Mouse (Mus musculus): ENCODE measurements around the gene Tefm.
"Not testable (repeated sequence)": the region's sequence is repeated elsewhere in the genome, so short reads cannot be mapped to it uniquely, and the experiment has no call there.

The Tefm gene

DNA sequence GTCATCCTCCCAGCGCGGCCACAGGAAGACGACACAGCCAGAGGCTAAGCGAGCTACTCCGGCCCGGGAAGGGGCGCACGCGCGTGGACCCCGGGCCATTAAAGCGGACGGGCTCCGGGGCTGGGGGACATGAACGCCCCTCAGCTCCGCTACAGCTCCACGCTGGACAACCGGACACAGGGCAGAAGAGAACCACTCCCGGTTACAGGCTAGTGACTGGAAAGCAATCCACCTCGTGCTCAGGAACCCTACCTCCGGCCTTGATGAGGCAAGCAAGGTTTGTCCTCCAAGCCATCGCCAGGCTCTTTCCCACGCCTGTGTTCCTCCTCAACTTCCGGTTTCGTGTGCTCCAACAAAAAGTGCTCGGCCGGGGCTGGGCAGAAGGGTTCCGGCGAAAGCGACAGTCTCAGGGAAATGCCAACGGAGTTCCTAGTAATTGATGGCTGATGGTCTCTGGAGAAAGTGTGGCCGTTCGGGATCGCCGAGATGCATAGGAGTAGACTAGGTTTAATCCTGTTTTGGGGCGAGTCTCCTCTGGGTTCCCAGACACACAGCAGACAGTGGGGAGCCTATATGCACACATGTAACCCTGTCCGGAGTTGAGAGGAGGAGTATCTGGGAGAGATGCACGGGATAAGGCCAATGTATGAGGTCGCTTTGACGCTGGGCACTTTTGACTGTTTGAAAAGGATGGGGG, at the start of gene Tefm:
Tefm (minus strand) TSS at position 351 of the 697 bp plus-strand sequence.
- peak; percentile 67 to 79 for DNase-seq (ENCODE audit: low spot score in 2 of 2)

DNA sequence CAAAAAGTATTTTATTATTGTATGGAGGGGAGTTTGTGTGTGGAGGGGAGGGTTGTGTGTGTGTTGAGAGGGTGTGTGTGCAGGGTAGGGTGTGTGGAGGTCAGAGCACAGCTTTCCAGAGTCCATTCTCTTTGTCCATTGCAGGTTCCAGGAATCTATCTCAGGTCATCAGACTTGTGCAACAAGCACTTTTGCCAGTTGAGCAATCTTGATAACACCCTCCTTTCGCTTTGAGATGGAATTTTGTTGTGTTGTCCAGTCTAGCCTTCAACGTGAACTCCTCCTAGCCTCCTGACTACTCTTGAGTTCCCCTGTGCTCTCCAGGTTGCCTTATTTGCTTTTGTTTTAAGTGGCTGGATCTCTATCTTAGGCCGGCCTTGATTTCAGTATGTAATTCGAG, 48.3 kb upstream of the Tefm start:
- no peak for DNase-seq (ENCODE audit: low spot score in 2 of 2)

DNA sequence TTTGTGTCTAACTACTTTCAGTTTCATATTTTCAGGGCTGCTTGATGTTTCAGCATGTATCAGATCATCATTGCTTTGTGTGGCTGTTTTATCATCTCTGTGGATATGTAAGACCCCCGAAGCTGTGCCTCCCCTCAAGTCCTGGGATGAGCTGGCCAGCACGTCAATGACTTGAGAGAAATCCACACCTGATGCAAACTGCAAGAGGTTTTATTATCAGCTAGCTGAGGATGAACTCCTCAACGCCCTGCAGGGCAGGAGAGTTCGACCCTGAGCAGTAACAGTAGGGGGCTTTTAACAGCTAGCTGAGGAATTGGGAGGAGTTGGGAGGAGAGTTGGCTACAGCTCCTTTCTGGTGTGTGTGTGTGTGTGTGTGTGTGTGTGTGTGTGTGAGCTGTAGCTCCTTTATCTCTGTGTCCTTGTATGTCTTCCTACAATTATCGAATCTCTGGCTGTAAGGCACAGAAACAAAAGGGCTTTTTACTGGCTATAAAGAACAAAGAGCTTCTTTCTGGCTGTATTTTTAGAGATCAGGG, 43.5 kb upstream of the Tefm start:
- not testable (repeated sequence) for DNase-seq (ENCODE audit: low spot score in 2 of 2)

DNA sequence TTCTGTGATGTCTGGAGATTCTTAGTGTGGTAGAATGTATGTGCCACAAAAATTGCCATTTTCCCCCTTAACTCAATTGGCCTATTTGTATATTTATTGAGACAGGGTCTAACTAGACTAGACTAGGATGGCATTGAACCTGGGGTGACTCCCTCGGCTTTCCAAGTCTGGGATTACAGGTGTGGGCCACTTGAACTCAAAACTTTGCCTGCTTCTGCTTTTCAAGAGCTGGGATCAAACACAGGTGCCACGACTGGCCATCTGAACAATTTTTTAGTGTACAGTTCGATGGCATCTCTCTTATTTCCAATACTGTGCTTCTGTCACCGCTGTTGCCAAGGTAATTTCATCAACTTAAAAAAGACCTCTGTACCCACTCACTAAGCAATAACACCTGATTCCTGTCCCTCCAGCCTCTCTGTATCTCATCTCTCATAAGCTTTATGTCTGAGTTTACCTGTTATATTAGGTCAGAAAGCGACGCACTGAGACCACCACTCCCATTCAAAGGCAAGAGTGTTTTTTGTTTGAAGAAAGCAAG, 42.6 kb upstream of the Tefm start:
- no peak for DNase-seq (ENCODE audit: low spot score in 2 of 2)

DNA sequence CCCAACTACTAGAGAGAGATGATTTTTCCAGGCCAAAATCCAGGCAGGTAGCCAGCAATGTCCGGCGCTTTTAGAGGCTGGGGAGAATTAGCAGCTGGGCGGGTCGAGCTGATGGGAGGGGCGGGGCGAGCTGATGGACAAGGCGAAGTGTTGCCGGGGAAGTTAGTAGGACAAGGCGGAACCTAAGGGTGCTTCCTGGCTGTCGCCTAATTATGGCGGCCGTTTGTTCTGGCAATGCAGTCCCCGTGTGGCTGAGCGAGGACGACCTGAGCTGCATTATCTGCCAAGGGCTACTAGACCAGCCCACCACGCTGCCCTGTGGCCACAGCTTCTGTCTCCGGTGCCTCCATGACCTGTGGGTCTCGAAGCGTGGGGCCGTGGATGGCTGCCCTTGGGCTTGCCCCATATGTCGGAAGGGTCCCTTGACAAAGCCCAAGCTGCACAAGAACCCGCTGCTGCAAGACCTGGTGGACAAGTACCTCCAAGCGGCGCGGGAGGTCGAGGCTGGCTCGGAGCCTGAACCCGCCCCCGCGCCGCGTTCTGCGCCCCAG, 41.8 kb upstream of the Tefm start, which contains the start of gene Rnf135:
Rnf135 (plus strand) TSS at position 147 of the 551 bp plus-strand sequence.
- peak; percentile 11 to 46 for DNase-seq (ENCODE audit: low spot score in 2 of 2)

DNA sequence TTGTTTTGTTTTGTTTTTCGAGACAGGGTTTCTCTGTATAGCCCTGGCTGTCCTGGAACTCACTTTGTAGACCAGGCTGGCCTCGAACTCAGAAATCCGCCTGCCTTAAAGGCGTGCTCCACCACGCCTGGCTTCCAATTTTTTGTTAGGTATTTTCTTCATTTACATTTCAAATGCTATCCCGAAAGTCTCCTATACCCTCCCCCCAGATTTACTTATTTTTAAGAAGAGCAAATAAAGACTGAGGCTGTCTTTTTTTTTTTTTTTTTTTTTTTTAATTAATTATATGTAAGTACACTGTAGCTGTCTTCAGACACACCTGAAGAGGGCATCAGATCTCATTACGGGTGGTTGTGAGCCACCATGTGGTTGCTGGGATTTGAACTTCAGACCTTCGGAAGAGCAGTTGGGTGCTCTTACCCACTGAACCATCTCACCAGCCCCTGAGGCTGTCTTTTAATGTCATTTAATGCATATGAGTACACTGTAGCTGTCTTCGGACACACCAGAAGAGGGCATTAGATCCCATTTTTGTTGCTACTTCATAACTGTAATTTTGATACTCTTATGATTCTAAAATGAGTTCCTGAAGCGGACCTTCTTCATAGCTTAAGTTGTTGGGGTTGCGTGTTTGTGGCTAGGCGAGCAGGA, 41.2 kb upstream of the Tefm start:
- DNase-seq (ENCODE audit: low spot score in 2 of 2), result not testable (repeated sequence)

DNA sequence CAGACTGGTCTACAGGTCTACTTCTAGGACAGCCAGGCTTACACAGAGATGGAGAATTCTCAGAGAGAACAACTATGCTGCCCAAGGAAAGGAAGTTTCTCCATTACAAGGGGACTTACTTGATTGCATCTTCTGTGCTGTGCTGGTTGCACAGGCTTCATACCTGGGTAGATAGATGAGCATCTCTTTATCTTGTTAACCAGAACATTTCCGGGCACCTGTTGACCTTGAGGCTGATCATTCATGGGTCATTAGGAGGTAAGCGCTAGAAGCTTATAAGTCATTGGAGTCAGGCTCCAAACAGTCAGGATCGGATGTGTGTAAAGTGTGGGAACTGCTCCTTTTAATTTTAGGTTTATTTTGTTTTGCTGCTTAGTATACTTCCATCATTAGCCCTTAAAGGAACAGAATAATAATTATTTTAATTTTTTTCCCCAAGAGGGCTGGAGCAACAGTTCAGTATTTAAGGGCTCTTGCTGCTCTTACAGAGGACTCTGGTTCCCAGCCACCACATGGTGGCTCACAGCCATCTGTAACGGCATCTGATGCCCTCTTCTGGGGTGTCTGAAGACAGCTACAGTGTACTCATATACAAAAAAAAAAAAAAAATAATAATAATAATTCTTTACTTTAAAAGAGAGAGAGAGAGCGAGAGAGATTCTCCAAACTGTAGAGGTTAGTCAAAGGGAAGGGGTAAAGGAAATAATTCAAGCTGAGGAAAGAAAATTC, 39.2 kb upstream of the Tefm start:
- no peak for DNase-seq (ENCODE audit: low spot score in 2 of 2)

DNA sequence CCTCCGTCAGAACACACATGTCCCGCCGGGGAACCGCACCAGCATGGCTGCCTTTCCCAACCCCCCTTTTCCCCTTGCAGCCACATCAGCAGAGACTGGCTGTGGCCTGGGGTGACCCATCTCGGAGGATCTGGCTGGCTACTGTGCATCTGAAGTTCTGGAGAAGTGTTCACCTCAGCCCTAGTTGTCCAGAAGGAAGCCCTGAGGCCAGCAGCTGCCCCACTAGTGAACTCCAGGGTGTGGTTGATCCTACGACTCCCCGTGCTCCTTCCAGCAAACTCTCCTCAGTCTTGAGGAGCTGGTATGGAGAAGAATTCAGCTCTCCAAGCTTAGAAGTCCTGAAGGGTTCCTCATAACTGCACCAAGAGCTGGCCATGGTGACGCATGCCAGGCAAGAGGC, 36.3 kb upstream of the Tefm start:
- DNase-seq (ENCODE audit: low spot score in 2 of 2), result no peak

DNA sequence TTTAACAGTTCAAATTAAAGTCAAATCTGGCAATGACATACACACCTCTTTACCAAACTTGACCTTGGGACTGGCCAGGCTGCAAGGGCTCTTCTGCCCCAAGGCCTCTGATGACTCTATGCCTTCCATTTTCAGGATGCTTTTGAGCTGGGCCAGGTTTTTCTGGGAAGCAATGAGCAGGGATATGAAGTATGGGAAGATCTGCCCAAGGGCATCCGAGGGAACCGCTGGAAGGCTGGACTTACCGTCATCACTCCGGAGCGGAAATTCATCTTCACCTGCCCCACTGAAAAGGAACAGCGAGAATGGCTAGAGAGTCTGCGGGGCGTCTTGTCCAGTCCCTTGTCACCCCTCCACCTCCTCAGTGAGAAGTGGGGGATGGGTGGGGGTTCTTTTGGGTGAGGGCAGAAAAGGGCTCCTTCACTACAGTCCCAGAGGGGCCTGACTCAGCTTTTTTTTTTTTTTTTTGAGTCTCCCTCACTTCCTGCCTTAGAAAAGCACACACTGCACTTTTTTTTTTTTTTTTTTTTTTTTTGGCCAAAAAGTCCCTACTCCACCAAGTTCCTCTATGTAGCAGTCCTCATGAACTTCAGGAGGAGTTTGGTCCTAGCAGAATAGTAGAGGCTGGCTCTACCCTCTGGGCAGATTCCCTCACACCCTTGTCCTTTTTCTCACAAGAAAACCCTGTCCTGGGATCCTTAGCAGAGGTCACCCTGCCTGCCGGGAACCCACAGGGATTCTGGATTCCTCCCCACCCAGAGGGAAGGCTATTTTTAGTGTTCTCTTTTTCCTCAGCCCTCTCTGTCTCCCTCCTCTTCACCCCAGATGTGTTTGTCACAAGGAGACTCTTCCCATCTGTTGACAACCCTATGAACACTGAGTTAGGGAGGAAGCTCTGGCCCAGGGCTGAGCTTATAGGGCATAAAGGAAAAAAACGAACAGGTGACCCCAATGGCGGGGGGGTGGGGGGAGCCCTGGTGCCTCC, 35.2 kb upstream of the Tefm start:
- DNase-seq (ENCODE audit: low spot score in 2 of 2), result no peak

DNA sequence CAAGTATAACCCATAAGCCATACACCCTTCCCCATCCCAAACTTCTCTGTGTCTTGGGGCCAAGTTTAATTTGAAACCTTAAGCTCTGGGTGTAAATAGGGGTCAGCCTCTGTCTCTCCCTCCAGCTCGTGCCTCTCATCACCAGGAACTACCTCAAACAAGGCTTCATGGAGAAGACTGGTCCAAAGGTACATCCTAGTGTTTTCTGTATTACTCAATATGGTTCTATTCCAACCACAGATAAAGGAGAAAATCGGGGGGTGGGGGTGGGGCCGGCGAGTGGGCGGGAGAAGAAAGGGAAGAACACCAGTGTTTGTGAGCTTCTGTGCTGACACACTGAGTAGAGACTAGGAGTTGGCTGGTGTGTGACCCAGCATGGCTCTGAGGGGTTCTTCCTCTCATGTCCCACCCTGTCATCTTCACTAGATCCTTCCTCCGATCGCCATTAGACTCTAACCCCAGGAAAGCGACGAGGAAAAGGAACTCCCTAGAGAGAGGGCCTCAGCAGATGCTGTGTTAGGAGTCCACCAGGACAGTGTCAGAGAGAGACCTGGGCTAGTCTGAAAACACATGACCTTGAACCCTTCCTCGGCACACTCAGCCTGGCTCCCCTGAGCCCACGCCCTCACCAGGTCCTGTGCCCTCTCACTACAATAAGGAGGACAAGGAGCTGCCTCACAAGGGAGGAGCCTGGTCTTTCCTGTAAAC, 32.1 kb upstream of the Tefm start:
- DNase-seq (ENCODE audit: low spot score in 2 of 2), result no peak

DNA sequence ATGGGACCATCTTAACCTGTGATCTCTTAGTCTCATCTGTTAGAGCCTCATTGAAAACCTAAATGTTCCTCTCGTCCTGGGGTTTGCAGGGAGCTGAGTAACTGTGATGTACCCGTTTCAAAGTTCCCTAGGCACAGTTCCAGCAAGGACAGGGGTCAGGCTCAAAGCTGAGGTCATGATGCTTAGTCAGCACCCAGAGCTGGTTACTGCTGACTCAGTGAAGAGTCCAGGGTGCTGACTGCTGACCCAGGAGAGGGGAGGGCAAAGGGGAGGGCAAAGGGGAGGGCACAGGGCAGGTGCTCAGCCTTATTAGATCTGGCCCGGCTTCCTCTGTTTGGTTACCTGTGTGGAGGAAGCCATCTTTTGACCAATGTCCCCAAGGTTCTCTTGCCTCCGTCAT, 29.9 kb upstream of the Tefm start:
- DNase-seq (ENCODE audit: low spot score in 2 of 2), result no peak

DNA sequence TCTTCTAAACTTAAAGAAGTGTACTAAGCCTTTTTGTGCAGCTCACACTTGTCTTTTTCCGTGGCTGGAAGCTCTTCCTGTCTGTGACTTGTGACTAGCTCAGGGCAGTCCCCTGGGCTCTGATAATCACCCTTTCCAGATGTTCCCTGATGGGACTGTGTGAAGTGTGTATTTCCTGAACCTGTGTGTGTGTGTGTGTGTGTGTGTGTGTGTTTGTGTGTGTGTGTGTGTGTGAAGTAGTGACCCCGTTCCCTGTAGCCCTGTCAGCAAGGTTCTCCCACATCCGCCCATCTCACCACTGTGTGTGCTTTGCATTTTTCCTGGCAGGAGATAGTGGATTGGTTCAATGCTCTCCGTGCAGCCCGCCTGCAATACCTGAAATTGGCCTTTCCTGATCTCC, 28.4 kb upstream of the Tefm start:
- DNase-seq (ENCODE audit: low spot score in 2 of 2), result no peak

DNA sequence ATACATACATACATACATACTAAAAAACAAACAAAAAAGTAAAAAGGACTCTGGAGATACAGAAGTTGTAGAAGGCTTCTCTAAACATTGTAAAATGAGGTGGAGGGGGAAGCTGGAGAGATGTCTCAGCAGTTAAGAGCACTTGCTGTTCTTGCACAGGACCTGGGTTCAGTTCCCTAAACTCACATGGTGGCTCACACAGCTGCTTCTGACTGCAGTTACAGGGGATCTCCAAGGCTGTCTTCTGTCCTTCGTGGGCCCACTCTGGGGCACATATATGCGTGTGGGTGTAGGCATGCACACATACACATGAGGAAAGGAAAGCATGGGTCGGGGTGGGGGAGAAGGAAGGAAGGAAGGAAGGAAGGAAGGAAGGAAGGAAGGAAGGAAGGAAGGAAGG, 27.7 kb upstream of the Tefm start:
- no peak for DNase-seq (ENCODE audit: low spot score in 2 of 2)

DNA sequence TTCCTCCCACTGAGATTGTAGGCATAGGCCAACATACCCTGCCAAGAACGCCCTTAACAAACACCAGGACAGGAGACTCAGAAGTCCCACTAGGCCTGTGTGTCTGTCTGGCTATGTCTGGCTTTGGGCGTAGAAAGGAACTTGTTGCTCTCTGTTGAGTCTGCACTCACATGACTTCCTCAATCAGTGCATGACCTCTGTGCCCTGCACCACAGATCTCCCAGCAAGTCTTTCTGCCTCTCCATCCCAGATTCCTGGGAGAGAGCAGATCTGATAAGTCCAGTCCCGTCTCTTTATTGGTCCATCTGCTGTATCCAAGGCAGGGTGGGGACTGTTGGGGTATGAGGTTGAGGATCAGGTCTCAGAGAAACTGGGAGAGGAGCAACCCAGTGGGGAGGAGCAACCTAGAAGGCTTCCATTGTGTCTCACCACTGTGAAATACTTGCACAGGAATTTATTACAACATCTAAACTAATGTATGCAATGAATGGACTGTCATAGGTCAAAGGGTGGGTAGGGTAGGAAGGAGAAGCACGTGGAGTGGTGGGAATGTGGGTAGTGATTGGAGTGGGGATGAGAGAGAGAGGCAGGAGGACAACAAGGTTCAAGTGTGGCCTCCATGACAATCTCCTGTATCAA, 26.8 kb upstream of the Tefm start:
- DNase-seq (ENCODE audit: low spot score in 2 of 2), result no peak

DNA sequence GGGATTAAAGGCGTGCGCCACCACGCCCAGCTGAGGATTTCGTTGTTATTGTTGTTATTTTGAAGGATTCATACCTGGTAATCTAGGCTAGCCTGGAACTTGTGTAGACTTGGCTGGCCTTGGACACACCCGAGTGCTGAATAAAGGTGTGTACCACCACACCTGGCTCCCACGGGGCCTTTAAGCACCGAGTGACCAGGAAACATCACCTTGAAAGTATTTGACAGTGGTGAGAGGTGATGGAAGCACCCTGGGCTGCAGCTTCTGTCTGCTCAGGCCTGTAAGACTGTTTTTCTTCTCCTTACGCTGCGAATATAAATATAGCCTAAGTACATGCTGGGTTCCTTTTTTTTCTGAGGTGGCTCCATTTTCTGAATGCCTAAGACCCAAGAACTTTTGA, 26.1 kb upstream of the Tefm start:
- DNase-seq (ENCODE audit: low spot score in 2 of 2), result no peak

DNA sequence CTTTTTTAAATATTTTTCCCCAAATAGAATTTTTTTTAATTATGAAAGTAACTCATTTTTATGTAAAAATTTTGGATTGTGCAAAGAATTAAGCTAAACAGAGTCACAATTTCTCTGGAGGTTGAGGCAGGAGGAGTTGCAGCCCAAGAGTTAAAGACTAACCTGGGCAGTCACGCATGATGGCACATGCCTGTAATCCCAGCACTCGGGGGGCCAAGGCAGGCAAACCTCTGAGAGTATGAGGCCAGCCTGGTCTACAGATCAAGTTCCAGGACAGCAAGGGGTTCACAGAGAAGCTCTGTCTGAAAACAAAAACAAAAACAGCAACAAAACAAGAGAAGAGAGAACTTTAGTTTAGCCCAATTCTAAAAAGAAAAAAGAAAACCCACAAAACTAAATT, 22.2 kb upstream of the Tefm start:
- no peak for DNase-seq (ENCODE audit: low spot score in 2 of 2)

DNA sequence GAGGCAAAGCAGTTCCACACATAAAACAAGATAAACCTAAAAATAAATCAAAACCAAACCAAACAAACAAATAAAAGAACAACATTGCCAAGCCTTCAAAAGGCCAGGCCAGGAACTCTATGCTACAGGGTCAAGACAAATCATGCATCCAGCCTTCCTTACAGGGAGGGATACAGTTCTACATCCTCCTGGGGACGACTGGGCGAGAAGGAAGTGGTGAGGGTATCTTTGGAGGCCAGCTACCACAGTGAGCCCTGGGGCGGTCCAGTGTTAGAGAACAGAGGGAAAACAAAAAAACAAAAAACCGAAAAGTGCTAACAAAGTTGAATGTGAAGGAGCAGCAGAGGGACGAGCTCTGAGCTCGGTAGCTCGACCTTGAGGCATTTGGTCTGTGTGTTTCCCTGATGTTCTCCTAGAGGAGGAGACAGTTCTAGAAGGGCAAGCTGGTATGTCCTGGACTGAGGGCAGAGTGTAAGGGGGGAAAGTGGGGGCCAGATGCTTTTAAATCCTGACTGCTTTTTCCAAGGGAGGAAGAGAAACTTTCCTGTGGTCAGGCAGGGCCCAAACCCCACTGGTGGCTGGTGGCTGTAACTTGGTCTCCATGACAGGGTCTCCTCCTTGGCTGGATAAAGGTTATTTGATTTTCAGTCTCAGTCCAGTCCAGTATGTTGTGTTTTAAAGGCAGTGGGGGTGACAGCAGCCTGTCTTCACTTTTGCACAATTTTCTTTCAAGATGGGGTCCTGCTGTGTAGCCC, 21.6 kb upstream of the Tefm start:
- no peak for DNase-seq (ENCODE audit: low spot score in 2 of 2)

DNA sequence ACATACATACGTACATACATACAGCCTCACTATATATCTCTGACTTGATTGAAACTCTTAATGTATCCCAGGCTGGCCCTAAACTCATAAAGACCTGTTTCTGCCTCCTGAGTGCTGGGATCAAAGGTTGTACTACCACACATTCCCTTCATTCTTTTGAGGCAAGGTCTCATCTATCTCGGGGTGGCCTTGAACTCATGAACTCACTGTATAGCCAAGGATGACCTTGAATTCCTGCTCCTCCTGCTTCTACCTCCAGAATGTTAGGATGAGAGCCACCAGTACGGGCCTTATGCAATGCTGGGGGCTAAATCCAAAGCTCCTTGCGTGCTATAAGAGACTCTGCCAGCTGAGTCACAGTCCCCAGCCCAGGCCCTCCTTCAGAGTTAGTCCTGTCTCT, 19.1 kb upstream of the Tefm start:
- no peak for DNase-seq (ENCODE audit: low spot score in 2 of 2)

DNA sequence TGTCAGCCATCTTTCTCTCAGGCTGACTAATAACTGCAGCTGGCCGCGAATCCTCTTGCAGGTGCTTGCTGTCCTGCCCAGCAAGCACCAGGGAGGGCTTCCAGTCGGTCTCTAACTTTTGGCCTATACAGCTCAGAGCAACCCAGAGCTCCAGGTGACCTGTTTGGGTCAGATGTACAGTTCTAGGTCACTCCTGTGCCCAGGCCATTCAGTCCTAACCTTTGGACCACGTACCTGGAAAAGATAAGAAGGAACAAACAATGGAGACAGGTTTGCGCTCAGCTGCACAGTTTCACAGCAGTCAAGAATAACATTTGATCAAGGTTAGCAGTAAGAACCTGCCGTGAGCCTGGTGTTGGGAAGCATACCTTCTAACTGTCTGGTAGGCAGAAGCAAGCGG, 17.0 kb upstream of the Tefm start:
- no peak for DNase-seq (ENCODE audit: low spot score in 2 of 2)
